Mouse (Mus musculus): ENCODE measurements around the gene Krtap17-1. TPM values are rescaled to one million over a fixed set of nuclear protein-coding genes. Genes with fewer than 3 reads are reported as not detected.

The Krtap17-1 gene
- polyA plus RNA-seq, 1 experiment from 2014 or later, result 0.45 TPM

DNA sequence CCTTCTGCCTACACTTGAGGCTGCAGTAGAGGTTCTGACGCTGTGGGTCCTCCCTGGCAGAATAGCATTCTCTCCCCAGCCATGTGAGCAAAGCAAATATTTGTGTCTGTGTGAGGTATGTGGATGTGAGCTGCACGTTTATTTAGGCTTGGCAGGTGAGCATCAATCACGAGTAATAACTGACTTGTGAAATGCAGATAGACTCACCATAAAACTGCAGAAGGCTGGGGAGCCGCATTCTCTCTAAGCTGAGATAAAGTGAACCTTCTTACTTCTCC is 529 bp upstream of the Krtap17-1 start:
- peaks cover 6% of the 10 kb centered on the region for H3K4me1 ChIP-seq (replicated peaks)
- H3K27me3 ChIP-seq, result peaks cover 15% of the 10 kb centered on the region; the same call in 1 of the 2 replicates
- no peak overlapping the region for H3K27ac ChIP-seq
- no peaks in the 10 kb centered on the region for H3K9me3 ChIP-seq
- no peaks in the 10 kb centered on the region for H3K36me3 ChIP-seq
- no peak for ATAC-seq (ENCODE audit: low FRiP score)
- 63% methylated on average over 4 of the region's 4 CpGs for WGBS
- H3K4me3 ChIP-seq, result no peak overlapping the region
- no peak overlapping the region for H3K4me2 ChIP-seq
- no peak overlapping the region for H3K9ac ChIP-seq

DNA sequence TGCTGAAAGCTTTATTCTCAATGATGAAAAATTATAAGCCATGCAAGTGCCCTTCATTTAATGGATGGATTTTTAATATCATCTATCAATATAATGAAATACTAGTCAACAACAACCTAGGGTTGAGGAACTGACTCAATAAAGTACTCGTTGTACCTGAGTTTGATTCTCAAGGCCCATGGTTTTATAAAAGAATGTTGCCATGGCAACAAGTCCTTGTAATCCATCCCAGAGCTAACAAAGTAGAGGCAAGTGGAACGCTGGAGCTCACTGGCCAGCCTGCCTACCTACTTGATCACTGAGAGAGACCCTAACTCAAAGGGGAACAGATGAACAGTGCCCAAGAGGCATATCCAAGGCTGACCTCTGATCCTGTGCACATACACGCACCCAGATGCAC is 3.2 kb downstream of the Krtap17-1 start:
- Histone ChIP-seq H3K4me2 (no peak overlapping the region), H3K27me3 (peaks cover 15% of the 10 kb centered on the region; the same call in 1 of the 2 replicates), H3K4me3 (no peak overlapping the region), H3K4me1 (replicated peaks) (peaks cover 6% of the 10 kb centered on the region), H3K36me3 (no peaks in the 10 kb centered on the region), H3K9me3 (no peaks in the 10 kb centered on the region), H3K9ac (no peak overlapping the region), H3K27ac (no peak overlapping the region)
- ATAC-seq (ENCODE audit: low FRiP score), result no peak
- 72% methylated on average over 3 of the region's 3 CpGs for WGBS

DNA sequence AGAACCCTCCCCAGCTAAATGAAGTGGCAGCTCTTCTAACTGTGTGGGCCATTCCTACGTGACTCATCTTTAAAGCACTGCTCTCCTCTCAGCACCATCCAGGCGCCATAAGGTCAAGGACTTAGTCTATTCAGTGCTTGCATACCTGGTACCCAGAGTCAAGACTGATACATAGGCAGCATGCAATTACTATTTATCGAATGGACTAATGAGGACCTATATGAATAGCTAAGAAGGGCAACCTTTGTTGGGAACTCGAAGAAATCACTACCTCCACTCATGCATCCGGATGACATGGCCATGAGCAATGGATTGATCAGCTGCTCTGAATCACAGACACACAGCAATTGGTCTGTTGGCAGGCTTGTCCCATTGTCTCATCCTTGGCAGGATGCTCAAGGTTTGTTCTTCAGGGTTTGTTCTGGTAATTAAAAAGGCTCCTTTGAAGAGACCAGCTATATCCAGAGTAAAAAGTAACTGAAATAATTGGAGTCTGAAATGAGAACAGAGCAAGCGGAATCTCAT is 3.9 kb downstream of the Krtap17-1 start:
- no peak overlapping the region for H3K4me3 ChIP-seq
- H3K27ac ChIP-seq, result no peak overlapping the region
- no peak overlapping the region for H3K9ac ChIP-seq
- peaks cover 10% of the 10 kb centered on the region for H3K4me1 ChIP-seq (replicated peaks)
- no peaks in the 10 kb centered on the region for H3K36me3 ChIP-seq
- no peak overlapping the region for H3K4me2 ChIP-seq
- peaks cover 15% of the 10 kb centered on the region; the same call in 1 of the 2 replicates for H3K27me3 ChIP-seq
- H3K9me3 ChIP-seq, result no peaks in the 10 kb centered on the region
- 82% methylated on average over 6 of the region's 6 CpGs for WGBS
- ATAC-seq (ENCODE audit: low FRiP score), result no peak

DNA sequence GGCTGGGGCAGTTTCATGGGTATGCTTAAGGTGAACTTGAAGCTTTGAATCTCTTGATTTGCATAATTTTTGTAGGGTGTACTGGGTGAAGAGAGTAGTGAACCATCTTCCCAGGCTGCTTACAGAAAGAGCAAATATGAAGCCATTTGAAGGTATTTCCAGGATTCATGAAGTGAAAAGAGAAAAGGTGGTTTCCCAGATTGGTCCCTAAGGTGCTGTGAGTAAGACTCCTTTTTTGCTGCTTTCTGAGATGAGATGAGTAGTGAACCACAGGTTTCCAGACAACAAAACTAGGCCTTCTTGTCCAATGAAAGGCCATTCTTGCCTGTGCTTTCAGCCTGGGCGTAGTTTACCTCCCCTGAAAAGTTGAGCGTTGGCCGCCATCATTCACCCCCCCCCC is 5.3 kb downstream of the Krtap17-1 start:
- peaks cover 7% of the 10 kb centered on the region for H3K4me1 ChIP-seq (replicated peaks)
- WGBS, result 95% methylated on average over 3 of the region's 3 CpGs
- no peaks in the 10 kb centered on the region for H3K9me3 ChIP-seq
- H3K9ac ChIP-seq, result no peak overlapping the region
- no peak for ATAC-seq (ENCODE audit: low FRiP score)
- H3K36me3 ChIP-seq, result no peaks in the 10 kb centered on the region
- H3K4me2 ChIP-seq, result no peak overlapping the region
- H3K27me3 ChIP-seq, result peaks cover 11% of the 10 kb centered on the region; the same call in 1 of the 2 replicates
- no peak overlapping the region for H3K4me3 ChIP-seq
- no peak overlapping the region for H3K27ac ChIP-seq

DNA sequence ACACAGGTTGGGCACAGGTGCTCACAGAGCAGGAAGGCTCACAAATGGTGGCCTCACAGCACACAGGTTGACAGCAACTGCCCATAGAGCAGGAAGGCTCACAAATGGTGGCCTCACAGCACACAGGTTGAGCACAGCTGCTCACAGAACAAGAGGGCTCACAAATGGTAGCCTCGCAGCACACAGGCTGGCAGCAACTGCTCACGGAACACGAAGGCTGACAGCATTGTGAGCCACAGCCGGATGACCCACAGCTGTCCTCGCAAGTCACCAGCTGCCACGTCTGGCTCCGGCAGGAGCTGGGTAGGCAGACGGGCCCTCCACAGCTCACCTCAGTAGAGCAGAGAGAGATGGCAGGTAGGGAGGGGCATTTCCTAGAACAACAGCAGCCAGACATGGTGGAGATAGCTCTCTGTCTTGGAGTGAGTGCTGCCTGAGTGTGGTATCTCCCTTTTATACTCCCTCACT is 7.6 kb downstream of the Krtap17-1 start, which contains the start of gene Krtap16-1:
Krtap16-1 (minus strand) TSS at position 418 of the 468 bp plus-strand sequence.
- 84% methylated on average over 8 of the region's 8 CpGs for WGBS
- H3K4me1 ChIP-seq (replicated peaks), result peaks cover 4% of the 10 kb centered on the region
- H3K4me3 ChIP-seq, result no peak within 1 kb of the TSS
- H3K4me2 ChIP-seq, result peak within 1 kb of the TSS; percentile 19; the same call in 1 of the 2 replicates
- H3K9me3 ChIP-seq, result no peaks in the 10 kb centered on the region
- no peaks in the 10 kb centered on the region for H3K36me3 ChIP-seq
- peak within 1 kb of the TSS; percentile 62 for H3K27ac ChIP-seq
- no peaks in the 10 kb centered on the region for H3K27me3 ChIP-seq
- no peak for ATAC-seq (ENCODE audit: low FRiP score)
- H3K9ac ChIP-seq, result 0 out of 2 replicates have a peak within 1 kb of the TSS, but pooled peaks have one; percentile 43

DNA sequence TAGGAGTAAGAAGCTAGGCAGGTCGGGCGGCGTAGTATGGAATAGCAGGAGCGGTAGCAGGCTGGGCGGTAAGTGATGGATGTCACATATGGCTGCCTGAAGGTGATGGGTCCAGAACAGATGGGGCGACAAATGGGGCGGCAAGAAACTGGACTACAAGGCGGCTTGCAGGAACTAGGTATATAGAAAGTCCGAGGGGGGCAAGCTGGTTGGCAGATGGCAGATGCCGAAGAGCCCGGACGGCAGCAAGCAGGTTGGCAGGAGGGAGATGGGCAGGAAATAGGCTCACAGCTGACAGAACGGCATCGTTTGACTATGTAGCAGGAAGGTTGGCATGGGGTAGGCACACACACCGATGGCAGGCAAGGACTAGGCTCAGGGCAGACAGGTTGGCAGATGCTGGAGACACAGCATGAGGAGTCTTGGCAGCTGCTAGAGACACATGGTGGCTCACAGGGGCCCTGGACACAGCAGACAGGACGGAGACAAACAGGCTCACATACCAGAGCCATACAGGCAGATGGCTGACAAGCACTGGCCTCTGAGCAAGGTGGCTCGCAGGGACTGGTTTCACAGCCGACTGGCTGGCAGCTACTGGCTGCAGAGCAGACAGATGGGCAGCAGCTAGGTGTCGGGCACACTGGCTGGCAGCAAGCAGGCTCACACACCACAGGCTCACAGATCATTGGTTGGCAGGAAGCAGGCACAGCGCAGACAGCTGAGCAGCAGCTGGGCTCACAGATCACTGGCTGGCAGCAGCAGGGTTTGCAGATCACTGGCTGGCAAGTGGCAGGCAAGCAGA is 8.3 kb downstream of the Krtap17-1 start:
- no peak overlapping the region for H3K4me3 ChIP-seq
- peaks cover 4% of the 10 kb centered on the region for H3K4me1 ChIP-seq (replicated peaks)
- no peaks in the 10 kb centered on the region for H3K36me3 ChIP-seq
- 77% methylated on average over 20 of the region's 20 CpGs for WGBS
- H3K9ac ChIP-seq, result 0 out of 2 replicates have a peak overlapping the region, but pooled peaks have one; percentile 43
- H3K4me2 ChIP-seq, result peak overlapping the region; percentile 19; the same call in 1 of the 2 replicates
- ATAC-seq (ENCODE audit: low FRiP score), result peak; percentile 91
- H3K27ac ChIP-seq, result peak overlapping the region; percentile 62
- no peaks in the 10 kb centered on the region for H3K9me3 ChIP-seq
- H3K27me3 ChIP-seq, result no peaks in the 10 kb centered on the region

DNA sequence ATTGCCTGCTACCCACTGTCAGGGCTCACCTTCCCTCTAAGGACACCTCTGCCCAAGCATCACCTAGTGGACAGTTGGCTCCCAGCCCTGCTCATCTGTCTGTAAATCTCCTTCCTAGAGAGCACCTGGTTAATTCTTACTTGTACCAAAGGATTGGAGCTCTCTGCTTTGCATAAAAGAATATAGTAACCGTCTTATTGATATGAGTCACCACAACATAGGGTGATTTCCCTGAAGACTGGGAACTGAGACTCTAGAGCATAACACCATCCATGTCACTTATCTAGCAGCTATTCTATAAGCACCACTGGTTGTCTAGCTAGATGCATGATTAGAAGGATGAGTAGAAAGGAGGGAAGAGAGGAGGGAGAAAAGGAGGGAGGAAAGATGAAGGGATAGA is 10.4 kb downstream of the Krtap17-1 start:
- Histone ChIP-seq H3K9ac (no peak overlapping the region), H3K27ac (no peak overlapping the region), H3K36me3 (no peaks in the 10 kb centered on the region), H3K4me3 (no peak overlapping the region), H3K9me3 (no peaks in the 10 kb centered on the region), H3K4me2 (no peak overlapping the region), H3K27me3 (no peaks in the 10 kb centered on the region), H3K4me1 (replicated peaks) (peaks cover 4% of the 10 kb centered on the region)
- ATAC-seq (ENCODE audit: low FRiP score), result no peak
- 97% methylated on average over 1 of the region's 1 CpGs for WGBS

DNA sequence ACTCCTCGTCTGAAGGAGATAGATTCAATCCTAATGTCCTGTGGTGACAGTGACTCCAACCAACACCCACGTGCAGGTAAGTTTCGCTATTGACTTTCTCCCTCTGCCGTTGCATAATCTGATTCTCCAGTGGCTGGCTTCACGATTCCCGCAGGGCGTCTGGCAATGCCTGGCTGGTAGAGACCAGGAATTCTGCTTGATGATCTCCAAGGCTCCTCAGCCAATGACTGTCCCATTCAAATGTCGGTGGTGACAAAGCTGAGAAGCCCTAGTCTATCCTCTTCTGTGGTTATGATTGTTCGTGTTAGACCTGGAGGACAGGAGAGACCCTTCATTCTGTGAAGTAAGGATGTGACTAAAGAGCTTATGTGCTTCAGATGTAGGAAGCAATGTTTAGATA is 11.1 kb downstream of the Krtap17-1 start:
- no peak overlapping the region for H3K9ac ChIP-seq
- ATAC-seq (ENCODE audit: low FRiP score), result no peak
- no peaks in the 10 kb centered on the region for H3K9me3 ChIP-seq
- peaks cover 4% of the 10 kb centered on the region for H3K4me1 ChIP-seq (replicated peaks)
- WGBS, result 93% methylated on average over 9 of the region's 9 CpGs
- H3K36me3 ChIP-seq, result no peaks in the 10 kb centered on the region
- H3K27me3 ChIP-seq, result no peaks in the 10 kb centered on the region
- no peak overlapping the region for H3K27ac ChIP-seq
- no peak overlapping the region for H3K4me2 ChIP-seq
- H3K4me3 ChIP-seq, result no peak overlapping the region

DNA sequence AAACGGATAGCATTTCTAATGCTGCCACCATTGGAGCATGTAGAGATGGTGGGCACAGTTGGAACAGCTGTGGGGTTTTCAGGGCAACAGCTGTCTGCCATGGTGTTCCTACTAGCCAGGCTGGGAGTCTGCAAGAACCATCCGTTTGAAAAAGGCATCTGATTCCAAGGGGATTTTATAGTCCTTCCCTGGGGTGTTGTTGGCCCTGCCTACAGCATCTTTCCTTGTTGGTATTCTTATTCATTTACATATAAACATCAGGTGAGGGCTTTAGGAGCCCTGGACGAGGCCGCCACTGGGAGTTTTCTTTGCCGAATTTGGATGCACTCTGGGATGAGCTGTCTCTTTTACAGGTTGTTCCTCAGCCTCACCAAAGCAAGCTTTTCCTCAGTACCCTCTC is 14.8 kb downstream of the Krtap17-1 start, which contains the start of gene Krtap29-1:
Krtap29-1 (minus strand) TSS at position 101 of the 400 bp plus-strand sequence.
- no peaks in the 10 kb centered on the region for H3K36me3 ChIP-seq
- H3K4me3 ChIP-seq, result no peak within 1 kb of the TSS
- H3K27me3 ChIP-seq, result no peaks in the 10 kb centered on the region
- H3K4me1 ChIP-seq (replicated peaks), result no peaks in the 10 kb centered on the region
- WGBS, result 75% methylated on average over 5 of the region's 5 CpGs
- H3K9me3 ChIP-seq, result no peaks in the 10 kb centered on the region
- H3K9ac ChIP-seq, result no peak within 1 kb of the TSS
- H3K4me2 ChIP-seq, result no peak within 1 kb of the TSS
- no peak within 1 kb of the TSS for H3K27ac ChIP-seq
- ATAC-seq (ENCODE audit: low FRiP score), result no peak

DNA sequence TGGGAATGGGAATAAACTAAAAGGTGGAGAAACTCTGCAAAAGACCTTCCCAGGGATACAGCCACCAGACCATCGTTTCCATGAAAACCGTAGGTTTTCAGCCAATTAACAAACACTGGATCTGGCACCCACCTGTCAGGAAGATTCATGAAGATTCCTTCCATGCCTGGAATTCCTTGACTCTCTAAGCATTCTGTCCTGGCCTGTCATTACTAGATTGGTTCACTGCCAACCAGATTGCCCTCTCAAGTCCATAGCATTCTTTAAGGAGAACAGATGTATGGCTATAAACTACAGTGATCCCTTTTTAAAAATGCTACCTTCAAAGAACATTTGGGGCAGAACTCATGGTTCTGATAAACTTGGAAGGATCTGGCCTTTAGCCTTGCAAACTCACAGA is 27.8 kb downstream of the Krtap17-1 start:
- Histone ChIP-seq H3K4me2 (no peak overlapping the region), H3K9ac (no peak overlapping the region), H3K36me3 (no peaks in the 10 kb centered on the region), H3K27ac (no peak overlapping the region), H3K4me1 (replicated peaks) (no peaks in the 10 kb centered on the region), H3K9me3 (no peaks in the 10 kb centered on the region), H3K27me3 (no peaks in the 10 kb centered on the region), H3K4me3 (no peak overlapping the region)
- ATAC-seq (ENCODE audit: low FRiP score), result no peak
- WGBS, result 68% methylated on average over 2 of the region's 2 CpGs

DNA sequence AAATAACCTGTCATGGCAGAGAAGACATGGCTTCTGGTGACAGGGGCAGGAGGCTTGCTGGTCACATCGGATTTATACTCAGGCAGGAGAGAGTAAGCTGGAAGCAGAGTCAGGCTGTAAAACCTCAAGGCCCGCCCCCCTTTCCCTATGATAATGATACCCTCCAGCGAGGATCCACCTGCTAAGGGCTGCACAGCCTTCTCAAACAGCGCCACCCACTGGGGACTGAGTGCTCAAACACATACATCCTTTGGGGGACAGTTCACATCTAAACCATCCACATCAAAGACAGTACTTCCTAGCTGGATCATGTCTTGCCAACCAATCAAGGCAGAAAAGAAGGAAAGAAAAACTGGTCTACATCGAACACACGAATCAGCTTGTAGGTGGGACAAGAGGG is 29.6 kb downstream of the Krtap17-1 start:
- Histone ChIP-seq H3K27me3 (no peaks in the 10 kb centered on the region), H3K9me3 (no peaks in the 10 kb centered on the region), H3K27ac (no peak overlapping the region), H3K36me3 (no peaks in the 10 kb centered on the region), H3K4me2 (no peak overlapping the region), H3K9ac (no peak overlapping the region), H3K4me3 (no peak overlapping the region), H3K4me1 (replicated peaks) (no peaks in the 10 kb centered on the region)
- 44% methylated on average over 6 of the region's 6 CpGs for WGBS
- ATAC-seq (ENCODE audit: low FRiP score), result no peak

DNA sequence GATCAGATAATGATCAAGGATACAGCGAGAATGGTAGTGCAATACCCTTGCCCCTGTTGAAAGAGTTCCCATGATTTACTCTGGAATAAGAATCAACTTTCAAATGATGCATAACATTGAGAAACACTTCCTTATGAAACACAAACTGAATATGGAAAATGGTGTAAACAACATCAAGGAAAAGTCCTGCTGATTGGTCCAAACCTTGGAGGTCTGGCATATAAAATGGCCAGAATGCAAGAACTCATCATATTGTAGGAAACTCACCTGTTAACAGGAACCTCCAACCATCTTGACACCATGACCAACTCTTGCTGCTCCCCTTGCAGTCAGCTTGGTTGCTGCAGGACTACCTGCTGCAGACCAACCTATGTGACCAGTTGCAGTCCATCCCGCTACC is 45.6 kb downstream of the Krtap17-1 start, which contains the start of gene Krtap9-5:
Krtap9-5 (plus strand) TSS at position 301 of the 400 bp plus-strand sequence.
- Histone ChIP-seq H3K36me3 (no peaks in the 10 kb centered on the region), H3K27ac (no peak within 1 kb of the TSS), H3K27me3 (no peaks in the 10 kb centered on the region), H3K9ac (no peak within 1 kb of the TSS), H3K4me1 (replicated peaks) (no peaks in the 10 kb centered on the region; the same call in 1 of the 2 replicates), H3K9me3 (no peaks in the 10 kb centered on the region), H3K4me2 (no peak within 1 kb of the TSS), H3K4me3 (no peak within 1 kb of the TSS)
- ATAC-seq (ENCODE audit: low FRiP score), result no peak
- WGBS, result 95% methylated on average over 2 of the region's 2 CpGs
